In genomic region chr17:7665686-7666085, GRCm38 (mm10) we compare ENCODE assay signal across 13 mouse cellular contexts.
"Had no signal": no experiment of that assay in that cellular context is flagged by ENCODE, and none has a peak within 500 bp of the region (broad histone marks: within the 10 kb centered on the region; RNA-seq: fewer than 3 reads in every experiment).

No protein-coding gene starts in this region.

- H3K36me3 ChIP-seq: limb, embryonic 13.5 days; liver, embryonic 15.5 days; midbrain, embryonic 12.5 days; stomach, embryonic 15.5 days had no signal

- H3K4me3 ChIP-seq: layer of hippocampus, adult 2 months; limb, embryonic 13.5 days; liver, embryonic 15.5 days; megakaryocyte, embryonic 14.5 days; midbrain, embryonic 12.5 days; stomach, embryonic 15.5 days had no signal

- DNase-seq: kidney, postnatal 10 days; kidney, postnatal 4 days; left cerebral cortex, postnatal 4 days; lung, embryonic 14.5 days; lung, postnatal 14 days; right cerebral cortex, postnatal 14 days; thymus, postnatal 36 days had no signal

- H3K27me3 ChIP-seq: limb, embryonic 13.5 days; liver, embryonic 15.5 days; megakaryocyte, embryonic 14.5 days; midbrain, embryonic 12.5 days; stomach, embryonic 15.5 days had no signal
